Mouse (Mus musculus) urinary bladder, postnatal 10 days (tissue): ENCODE data around the gene Grik4.

Source experiments
- DNase-seq: peaks from one replicate; pipeline ENCODE4 v3.0.0; 2022; ENCODE audit warnings: low spot score

Grik4 gene

GRCm38 (mm10) chr9:42488071-42488470 is 456.2 kb downstream of the Grik4 start:
- DNase-seq, result no peak

GRCm38 (mm10) chr9:42486913-42487312 is 457.4 kb downstream of the Grik4 start:
- no peak for DNase-seq

GRCm38 (mm10) chr9:42484667-42485066 is 459.6 kb downstream of the Grik4 start:
- DNase-seq, result no peak

GRCm38 (mm10) chr9:42482944-42483343 is 461.3 kb downstream of the Grik4 start:
- no peak for DNase-seq

GRCm38 (mm10) chr9:42476166-42476565 is 468.1 kb downstream of the Grik4 start:
- no peak for DNase-seq

GRCm38 (mm10) chr9:42474244-42474643 is 470.0 kb downstream of the Grik4 start:
- DNase-seq, result no peak

- peak; percentile 59 for DNase-seq
Observed at GRCm38 (mm10) chr9:42471921-42472747, 472.2 kb downstream of the Grik4 start.

- no peak for DNase-seq
Observed at GRCm38 (mm10) chr9:42471214-42471613, 473.1 kb downstream of the Grik4 start.

GRCm38 (mm10) chr9:42469323-42469722 is 475.0 kb downstream of the Grik4 start:
- DNase-seq, result no peak

GRCm38 (mm10) chr9:42468360-42468759 is 475.9 kb downstream of the Grik4 start:
- no peak for DNase-seq
